Mouse (Mus musculus) ES-Bruce4 (cell line): ENCODE data around the gene Hivep3.

Experiments used
- CTCF ChIP-seq: IDR thresholded peaks from one replicate; pipeline ENCODE4 v1.8.1; 2011; ENCODE audit warnings: low read depth, low read length
- EP300 ChIP-seq: IDR thresholded peaks from 2 replicates; pipeline ENCODE4 v1.6.1; 2011; ENCODE audit warnings: low read depth, low read length; ENCODE audit not compliant: insufficient read depth
- POLR2A ChIP-seq: IDR thresholded peaks from one replicate; pipeline ENCODE4 v1.8.1; 2011; ENCODE audit warnings: low read length; ENCODE audit not compliant: insufficient read depth

DNA sequence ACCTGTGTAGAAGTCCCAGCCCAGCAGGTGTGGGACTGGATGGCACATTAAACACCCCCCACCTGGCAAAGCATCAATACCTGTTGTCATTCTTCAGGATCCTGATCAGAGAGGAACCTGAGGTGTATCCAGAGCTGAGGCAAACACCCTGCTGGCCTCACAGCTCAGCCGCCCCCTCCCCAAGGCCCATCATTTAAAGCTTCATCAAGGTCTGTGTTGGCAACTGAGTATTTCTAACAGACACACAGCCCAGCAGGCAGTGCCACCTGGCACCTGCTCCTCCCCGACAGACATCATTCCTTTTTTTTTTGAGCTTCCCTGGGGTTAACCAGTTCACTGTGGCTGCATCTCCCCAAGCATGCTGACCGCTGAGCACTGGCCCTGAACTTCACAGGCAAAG lies 381.9 kb downstream of the Hivep3 start:
- no peak for TF ChIP-seq CTCF
- no peak for TF ChIP-seq EP300
- no peak for TF ChIP-seq POLR2A
